Mouse (Mus musculus) urinary bladder, postnatal 10 days (tissue): Measurements from ENCODE around the gene Cx3cl1.

Experiments used
- DNase-seq: peaks from one replicate; pipeline ENCODE4 v3.0.0; 2022; ENCODE audit warnings: low spot score

Cx3cl1 gene

DNA sequence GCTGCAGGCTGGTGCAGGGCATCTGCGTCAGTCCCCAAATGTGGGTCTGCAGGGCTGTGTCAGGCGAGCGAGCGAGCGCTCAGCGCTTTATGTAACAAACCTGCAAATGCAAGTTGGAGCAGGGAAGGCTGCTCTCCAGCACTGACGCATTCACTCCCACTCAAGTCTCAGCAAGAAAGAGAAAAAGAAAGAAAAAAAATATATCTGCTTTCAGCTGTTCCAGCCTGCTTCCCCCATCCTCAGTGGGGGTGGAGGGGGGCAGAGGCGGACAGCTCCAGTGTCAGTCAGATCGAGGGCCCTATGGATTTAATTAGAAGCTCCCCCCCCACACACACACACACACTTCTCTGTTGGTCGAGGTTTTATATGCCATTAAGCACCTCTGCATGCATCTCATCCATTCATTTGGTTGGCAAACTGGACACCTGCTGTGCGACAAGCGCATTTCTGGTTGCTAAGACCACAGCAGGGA lies 1.9 kb downstream of the Cx3cl1 start:
- DNase-seq: no peak

DNA sequence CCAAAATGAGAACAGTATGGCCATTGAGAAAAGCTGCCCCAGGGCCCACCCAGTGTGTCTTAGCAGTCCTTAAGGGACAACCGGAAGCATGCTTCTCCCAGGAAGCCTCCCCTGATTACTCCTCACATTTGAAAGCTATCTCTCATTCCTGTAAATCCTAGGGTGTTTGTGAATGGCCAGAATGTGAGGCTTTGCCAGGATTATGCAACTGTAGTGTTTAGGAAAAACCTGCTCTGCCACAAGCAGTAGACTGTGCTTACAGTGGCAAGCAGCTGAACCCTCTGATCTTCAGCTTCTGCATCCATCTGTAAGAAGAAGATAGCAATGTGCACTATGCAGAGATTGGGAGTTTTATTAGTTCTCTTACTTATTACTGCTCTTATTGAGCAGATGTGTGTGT lies 2.8 kb downstream of the Cx3cl1 start:
- no peak for DNase-seq

DNA sequence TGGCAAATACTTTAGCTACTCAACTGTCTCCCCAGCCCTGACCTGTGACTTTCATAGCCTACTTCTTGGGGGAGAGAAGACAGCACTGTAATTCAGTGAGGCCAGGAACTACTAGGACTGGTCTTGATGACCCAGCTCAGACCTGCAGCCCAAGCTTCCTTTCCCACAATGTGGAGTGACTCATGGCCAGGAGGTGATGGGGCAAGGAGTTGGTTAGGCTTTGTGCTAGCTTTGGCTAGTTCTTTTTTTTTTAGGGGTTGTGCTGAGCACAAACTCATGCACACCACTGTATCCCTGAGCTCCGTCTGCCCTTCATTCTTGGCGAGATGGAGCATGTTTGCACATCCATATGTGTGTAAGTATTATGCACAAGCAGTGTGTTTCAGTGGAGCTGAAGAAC lies 4.5 kb downstream of the Cx3cl1 start:
- DNase-seq: no peak

DNA sequence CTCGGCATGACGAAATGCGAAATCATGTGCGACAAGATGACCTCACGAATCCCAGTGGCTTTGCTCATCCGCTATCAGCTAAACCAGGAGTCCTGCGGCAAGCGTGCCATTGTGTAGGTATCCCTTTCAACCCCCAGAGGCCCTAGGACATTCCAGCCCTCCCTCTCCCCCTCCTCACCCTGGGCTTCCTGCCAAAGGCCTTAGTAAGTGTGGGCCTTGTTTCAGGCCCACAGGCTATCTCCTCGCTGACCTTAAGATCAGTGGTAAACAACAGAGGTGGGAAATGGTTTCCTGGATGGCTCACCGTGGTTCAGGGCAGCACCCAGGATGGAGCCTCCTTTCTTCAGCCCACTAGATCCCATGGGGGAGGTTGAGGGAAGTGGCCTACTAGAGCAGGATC lies 6.2 kb downstream of the Cx3cl1 start:
- DNase-seq: no peak

DNA sequence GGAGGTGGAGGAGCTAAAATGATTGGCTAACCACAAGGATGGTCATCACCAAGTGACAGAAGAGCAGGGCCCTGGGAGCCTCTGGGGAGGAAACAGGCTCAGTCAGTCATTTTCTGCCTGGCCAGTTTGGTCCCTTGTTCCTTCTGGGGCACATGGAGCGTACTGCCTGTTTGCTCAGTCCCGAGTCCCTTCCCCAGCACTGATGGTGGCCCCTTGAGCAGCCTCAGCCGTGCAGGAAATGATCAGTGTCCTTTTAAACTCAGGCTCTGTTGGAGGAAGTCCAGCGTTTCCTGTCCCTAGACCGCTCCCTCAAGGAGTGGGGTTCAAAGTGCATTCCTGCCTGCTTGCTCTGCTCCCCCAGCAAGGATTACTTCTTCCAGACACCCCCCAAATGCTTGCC lies 6.7 kb downstream of the Cx3cl1 start:
- no peak for DNase-seq

DNA sequence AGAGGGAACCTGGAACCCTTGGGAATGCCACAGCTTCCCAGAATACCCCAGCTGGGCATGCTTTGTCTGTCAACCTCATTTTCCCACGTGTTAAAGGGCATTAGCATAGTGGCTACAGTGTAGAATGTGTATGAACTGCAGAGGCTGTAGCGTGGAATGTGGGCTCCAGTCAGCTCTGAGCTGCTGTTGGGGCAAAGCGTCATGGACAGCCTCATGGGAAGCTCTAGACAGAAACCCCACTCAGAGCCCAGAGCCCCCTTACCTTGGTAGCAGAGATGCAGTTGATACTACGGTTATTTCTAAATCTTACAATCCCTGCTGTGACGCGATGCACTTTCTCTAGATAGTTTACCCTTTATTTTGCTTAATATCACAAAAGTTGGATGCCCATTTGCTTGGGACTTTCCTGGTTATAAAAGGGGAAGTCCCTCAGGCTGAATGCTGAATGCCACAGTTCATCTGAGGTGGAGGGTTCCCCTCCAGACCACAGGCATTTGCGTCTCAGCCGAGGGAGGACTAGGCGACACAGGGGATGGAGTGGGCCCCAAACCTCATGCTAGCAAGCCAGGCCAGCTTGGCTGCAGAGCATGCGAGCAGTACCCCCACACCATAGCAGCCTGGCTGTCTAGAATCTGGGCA lies 7.2 kb downstream of the Cx3cl1 start:
- no peak for DNase-seq

DNA sequence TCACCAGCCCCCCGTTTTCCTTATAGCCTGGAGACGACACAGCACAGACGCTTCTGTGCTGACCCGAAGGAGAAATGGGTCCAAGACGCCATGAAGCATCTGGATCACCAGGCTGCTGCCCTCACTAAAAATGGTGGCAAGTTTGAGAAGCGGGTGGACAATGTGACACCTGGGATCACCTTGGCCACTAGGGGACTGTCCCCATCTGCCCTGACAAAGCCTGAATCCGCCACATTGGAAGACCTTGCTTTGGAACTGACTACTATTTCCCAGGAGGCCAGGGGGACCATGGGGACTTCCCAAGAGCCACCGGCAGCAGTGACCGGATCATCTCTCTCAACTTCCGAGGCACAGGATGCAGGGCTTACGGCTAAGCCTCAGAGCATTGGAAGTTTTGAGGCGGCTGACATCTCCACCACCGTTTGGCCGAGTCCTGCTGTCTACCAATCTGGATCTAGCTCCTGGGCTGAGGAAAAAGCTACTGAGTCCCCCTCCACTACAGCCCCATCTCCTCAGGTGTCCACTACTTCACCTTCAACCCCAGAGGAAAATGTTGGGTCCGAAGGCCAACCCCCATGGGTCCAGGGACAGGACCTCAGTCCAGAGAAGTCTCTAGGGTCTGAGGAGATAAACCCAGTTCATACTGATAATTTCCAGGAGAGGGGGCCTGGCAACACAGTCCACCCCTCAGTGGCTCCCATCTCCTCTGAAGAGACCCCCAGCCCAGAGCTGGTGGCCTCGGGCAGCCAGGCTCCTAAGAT lies 7.9 kb downstream of the Cx3cl1 start:
- DNase-seq: no peak

DNA sequence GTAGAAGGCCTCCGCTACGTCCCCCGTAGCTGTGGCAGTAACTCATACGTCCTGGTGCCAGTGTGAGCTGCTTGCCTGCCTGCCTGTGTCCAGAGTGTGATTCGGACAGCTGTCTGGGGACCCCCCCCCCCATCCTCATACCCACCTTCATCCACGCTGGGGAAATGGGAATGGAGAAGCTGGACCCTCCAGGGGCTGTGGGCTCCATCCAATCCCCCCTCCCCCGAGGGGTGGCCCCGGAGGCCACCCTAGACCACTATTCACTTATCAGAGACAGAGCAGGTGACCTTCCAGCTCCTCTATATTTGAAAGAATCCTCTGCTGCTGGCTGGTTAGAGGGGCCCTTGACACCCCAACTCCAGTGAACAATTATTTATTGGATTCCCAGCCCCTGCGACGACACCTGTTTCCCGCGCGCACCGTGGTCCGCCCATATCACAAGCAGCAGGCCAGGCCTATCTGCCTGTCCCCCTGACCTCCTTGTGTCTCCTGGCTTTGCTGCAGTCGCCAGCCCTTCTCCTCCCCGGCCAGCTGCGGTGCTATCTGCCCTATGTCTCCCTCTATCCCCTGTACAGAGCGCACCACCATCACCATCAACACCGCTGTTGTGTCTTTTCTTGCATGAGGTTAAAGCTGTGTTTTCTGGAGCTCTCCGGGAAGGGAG lies 8.8 kb downstream of the Cx3cl1 start:
- no peak for DNase-seq

DNA sequence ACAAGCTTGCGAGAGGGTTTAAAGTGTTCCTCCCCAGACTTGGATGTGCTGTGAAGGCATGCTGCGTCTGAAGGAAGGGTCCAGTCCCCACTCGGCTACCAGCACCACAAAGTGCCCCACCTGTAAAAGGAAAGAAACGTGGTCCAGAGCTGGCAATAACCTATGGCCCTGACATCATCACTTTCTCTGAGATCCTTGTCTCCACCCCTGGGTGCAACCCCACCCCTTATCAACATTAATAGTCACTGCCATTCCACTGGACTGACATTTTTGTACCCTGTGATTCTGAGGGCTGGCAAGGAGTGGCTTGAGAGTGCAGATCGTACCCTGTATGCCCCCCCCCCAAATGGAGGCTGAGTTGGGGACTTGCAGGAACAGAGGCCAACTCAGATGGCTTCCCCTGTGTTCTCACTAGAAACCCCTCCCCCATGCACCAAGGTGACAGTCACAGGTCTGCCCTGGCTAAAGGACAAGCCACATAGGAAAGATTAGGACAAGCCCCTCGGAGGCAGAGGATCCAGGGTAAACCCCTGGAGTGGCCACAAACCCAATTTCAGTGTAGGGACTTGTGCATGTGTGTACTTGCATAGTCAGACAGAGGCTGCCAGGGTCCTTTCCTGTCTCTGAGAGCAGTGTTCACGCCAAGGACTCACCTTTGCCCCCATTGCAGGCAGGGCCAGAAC lies 9.5 kb downstream of the Cx3cl1 start:
- DNase-seq: no peak

DNA sequence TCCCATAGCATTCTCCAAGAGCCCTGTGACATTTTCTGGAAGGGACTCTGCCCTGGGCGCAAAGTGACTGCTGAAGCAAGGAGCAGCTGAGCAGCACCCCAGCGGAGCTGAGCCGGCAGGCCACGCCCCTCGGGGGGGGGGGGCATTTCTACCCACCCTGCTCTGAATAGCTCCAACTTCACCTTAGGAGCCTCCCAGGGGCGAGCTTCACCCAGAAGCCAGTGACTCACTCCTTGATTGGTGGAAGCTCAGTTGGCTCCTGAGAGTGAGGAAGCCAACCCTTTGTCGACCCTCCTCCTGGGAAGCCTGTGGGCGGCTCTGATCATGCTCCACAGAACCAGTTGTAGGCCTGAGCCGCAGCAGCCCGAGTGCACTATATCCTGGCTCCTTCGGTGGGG lies 10.0 kb downstream of the Cx3cl1 start:
- DNase-seq: no peak

DNA sequence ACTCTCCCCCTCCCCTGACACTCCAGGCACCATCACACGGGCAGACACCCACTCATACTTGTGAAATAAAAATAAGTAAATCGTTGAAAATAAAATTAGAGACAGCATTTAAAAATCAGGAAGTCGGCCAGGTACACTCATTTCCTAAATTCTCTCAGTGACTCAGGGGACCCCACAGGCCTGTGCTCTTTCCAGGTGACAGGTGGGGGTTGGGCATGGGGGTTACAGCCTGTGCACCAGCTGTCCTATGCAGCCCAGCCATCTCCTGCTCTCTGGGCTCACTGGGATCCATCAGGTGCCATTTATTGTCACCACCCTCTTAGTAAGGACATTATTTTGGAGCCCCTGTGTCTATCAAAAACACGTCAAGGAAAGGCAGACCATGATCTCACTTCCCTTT lies 12.1 kb downstream of the Cx3cl1 start:
- DNase-seq: no peak

DNA sequence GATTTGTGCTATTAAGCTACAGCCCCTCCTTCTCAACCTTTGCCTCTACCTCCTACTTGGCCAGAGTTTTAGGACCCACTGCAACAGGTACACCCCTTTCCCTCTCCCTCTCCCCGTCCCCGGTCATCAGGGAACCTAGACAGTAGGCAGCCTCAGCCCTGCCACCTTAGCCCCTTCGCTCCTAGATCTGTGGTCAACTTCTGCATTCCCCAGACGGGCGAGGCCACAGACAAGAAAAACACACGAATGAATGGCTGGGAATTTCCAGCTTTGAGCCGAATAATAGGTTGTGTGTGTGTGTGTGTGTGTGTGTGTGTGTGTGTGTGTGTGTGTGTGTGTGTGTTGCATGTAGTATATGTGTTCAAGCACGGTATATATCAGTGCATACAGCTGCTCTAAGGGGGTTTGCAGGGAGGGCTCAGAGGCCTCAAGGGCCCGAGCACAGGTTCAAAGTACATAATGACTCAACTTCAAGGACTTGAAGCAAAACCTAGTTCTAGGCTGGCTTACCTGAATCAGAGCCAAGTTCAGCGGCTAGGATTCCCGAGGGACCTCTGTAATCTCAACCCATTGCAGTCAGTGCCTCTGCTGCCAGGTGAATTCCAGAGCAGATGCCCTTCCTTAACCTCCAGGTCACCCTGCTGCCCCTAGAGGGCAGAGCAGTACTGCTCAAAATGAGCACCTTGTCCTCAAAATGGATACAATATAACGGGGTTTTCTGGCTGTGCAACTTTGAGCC lies 13.6 kb downstream of the Cx3cl1 start:
- no peak for DNase-seq

DNA sequence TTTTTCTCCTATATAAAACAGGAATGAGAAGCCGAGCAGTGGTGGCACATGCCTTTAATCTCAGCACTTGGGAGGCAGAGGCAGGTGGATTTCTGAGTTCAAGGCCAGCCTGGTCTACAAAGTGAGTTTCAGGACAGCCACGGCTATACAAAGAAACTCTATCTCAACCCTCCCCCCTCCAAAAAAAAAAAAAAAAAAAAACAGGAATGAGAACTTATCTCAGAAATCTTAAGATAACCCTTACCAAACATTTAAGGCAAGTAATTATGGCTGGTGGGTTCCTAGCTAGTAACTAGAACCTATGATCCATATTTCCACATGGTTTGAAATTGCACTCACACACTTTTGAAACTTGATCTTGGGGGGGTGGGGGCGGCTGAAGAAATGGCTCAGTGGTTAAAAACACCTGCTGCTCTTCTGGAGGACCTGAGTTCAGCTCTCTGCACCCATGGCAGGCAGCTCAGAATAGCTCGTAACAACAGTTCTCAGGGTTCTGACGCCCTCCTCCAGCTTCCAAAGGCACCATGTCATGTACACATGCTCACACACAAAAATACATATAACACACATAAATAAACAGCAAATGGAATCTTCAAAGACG lies 14.3 kb downstream of the Cx3cl1 start:
- no peak for DNase-seq

DNA sequence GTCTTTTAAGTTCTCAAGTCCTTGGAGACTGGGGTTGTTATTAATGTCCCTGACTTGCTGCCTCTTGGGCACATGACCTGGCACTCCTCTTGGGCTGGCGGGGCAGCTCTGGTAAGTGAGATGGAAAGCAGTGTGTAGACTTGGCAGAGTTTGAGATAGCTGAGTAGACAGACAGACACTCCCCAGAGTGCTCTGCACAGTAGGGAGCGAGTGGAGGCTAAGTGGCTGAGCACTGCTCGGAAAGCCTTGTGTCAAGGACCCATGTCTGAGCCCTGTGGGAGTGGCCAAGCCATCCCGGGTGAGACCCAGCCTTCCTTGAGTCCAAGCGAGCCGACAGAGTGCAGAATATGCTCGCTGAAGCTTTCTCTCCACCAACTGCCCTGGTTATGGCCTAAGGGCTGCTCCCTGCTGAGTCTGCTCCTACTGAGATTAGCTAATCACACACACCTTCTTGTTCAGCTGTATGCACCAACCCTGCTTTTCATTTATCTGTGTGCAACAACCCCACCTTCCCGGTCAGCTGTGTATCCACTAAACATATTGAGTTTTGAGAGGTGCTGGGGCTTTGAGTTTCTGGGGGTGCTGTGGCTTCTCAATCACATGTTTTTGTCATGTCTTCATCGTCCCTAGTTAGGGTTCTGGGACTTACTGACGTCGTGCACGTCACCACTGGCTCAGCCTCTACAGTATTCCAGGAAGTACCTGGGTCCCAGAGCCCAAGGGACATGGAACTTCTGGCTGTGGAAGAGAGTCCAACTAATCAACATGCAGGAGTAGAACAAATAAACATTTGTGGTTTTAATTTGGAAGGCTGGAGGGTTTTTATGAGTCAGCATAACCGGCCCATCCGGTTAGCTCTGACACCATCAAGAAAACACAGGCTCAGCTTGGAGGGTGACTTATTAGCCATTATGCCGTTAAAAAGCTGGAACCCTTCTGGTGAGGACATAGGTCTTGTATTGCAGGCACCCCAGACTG lies 16.0 kb downstream of the Cx3cl1 start:
- DNase-seq: no peak

DNA sequence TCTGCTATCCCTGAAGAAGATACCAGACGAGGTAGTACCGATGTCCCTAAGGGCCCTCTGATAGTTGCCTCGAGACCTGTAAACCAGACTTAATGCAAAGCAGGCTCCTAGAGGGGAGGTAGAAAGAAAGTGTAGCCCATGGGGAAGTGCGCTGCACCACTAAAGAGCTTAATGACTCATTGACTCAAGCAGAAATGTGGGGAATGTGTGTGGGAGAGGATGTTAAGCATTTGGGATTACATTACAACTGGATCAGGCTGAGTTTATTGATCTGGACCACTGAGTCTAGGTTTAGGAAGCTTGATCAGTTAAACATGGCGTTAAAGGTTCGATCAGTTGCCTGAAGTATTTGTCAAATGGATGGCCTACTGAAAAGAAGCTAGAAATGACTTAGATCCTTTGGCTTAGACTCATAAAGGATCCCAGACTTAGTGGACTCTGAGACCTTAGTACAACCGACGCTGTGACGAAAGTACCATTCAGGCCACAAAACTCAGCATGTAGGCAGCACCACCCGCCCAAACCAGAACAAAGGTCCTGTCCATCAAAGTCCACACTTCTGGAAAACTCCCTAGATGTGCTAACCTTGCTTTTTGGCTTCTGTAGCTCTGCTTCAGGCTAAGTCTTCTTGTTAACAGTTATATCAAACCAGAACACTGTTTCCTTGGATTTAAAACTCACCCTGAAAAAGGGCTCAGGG lies 17.6 kb downstream of the Cx3cl1 start:
- no peak for DNase-seq

DNA sequence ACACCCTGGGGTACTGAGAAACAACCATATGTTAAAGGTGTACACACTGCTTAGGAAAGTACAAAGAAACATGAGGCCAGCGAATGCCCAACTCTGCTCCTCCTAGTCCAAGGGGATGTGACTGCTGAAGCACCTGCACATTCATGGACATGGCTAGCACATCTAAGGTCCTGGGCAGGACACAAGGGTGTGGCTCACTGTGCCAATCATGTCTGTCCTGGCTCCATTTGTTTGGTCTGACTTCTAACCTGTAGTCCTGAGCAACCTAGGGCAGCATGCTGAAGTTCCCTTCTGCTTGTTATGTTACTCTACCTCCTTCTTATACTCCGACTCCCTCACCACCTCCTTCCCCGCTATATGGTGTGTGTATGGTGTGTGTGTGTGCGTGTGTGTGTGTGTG lies 22.6 kb downstream of the Cx3cl1 start:
- DNase-seq: no peak

DNA sequence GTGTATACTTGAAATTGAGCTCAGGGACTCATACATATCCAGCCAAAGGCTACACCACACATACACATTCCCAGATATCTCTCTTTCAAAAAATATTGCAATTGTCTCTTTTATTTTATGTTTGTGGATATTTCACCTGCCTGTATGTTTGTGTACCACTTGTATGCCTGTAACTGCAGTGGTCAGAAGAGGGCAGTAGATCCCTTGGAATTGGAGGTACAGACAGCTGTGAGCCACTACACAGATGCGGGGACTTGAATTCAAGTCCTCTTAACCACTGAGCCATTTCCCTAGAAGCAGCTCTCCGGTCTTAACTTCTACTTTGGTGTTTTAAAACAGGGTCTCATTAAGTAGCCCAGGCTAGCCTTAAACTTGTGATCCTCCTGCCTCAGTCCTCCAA lies 23.0 kb downstream of the Cx3cl1 start:
- no peak for DNase-seq

DNA sequence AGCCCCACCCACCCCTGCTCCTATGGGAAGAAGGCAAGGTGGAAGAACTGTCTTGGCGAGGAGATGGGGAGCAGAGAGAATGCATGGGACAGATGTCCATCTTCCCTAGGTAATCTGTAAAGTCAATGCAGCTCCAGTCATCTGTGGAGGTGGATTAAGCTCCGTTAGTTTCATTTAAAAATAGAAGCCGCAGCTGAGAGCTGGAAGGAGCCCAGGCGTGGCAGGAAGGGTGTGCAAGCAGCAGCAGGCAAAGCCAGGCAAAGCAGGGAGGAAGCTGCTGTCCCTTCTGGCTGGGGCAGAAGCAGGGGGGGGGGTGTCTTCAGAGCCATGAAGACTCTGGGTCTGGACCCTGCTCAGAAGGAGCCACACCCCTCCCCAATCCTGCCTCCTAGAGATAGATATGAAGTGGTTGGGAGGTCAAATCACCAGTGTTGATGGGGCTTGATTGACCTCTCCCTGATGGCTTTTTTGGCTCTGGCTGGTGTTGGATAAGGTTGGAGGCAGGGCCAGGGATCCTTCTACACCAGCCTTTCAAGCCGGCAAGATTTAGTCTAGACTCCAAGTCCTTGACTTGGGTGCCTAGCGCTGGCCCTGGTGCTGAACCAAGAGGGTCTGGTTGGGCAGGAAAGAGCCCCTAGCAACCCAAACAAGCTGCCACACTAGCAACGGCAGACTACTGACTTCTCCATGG lies 28.6 kb downstream of the Cx3cl1 start:
- no peak for DNase-seq
